ENCODE assay signal across 8 mouse cellular contexts in genomic region chr6:137142796-137143195, GRCm38 (mm10). TPM values are rescaled to one million over a fixed set of nuclear protein-coding genes. Genes with fewer than 3 reads are reported as not detected.
A peak's percentile ranks its signal among the peaks of the same experiment; 100 is the strongest.
DNase-seq lines count a peak whose midpoint lies in the region; ATAC-seq and TF ChIP-seq lines count a peak whose summit lies in the region.

No protein-coding gene starts in this region.

- peak; percentile 66; the same call in 1 of the 2 replicates for ATAC-seq in heart, embryonic 16.5 days (replicated peaks; ENCODE audit: extremely low read depth, insufficient read depth, low FRiP score)
- no peak for ATAC-seq in liver, embryonic 12.5 days
- ATAC-seq in neural tube, embryonic 15.5 days (ENCODE audit: low FRiP score) = 0 out of 2 replicates have a peak, but pooled peaks have one; percentile 51

- peak overlapping the region; percentile 73; the same call in 1 of the 2 replicates for H3K27ac ChIP-seq in kidney, adult 2 months (ENCODE audit: insufficient read depth, low read depth, low read length)
- 0 out of 2 replicates have a peak overlapping the region, but pooled peaks have one; percentile 47 for H3K27ac ChIP-seq in heart, embryonic 16.5 days (ENCODE audit: low read length)
- H3K27ac ChIP-seq in liver, embryonic 12.5 days = peak overlapping the region; percentile 54
- 0 out of 2 replicates have a peak overlapping the region, but pooled peaks have one; percentile 11 for H3K27ac ChIP-seq in neural tube, embryonic 15.5 days (replicated peaks)

- peak overlapping the region; percentile 70 for H3K4me2 ChIP-seq in heart, embryonic 16.5 days (ENCODE audit: low read depth, low read length)
- peak overlapping the region; percentile 49 for H3K4me2 ChIP-seq in liver, embryonic 12.5 days
- peak overlapping the region; percentile 40 for H3K4me2 ChIP-seq in neural tube, embryonic 15.5 days

- TF ChIP-seq CTCF in kidney, adult 2 months (conservative IDR thresholded peaks at IDR 0.05; ENCODE audit: insufficient read depth, insufficient read length, low read depth, low read length) = no peak

- TF ChIP-seq POLR2A in kidney, adult 2 months (IDR thresholded peaks at IDR 0.05; ENCODE audit: low read depth, low read length) = no peak

- H3K27me3 ChIP-seq in kidney, adult 2 months (replicated peaks; ENCODE audit: control insufficient read depth, insufficient read depth, low read length) = no peaks in the 10 kb centered on the region
- no peaks in the 10 kb centered on the region for H3K27me3 ChIP-seq in heart, embryonic 16.5 days (ENCODE audit: control insufficient read depth, insufficient read depth, low read length)
- no peaks in the 10 kb centered on the region for H3K27me3 ChIP-seq in liver, embryonic 12.5 days (replicated peaks)
- no peaks in the 10 kb centered on the region; the same call in 1 of the 2 replicates for H3K27me3 ChIP-seq in neural tube, embryonic 15.5 days (replicated peaks)

- DNase-seq in kidney, adult 2 months = peak; percentile 49
- no peak for DNase-seq in kidney, adult 9 months
- DNase-seq in layer of hippocampus, adult 9-11 months = no peak
- DNase-seq in frontal cortex, postnatal 25 days (ENCODE audit: low spot score in 2 of 2) = no peak
- DNase-seq in layer of hippocampus, adult 18-20 months (ENCODE audit: low spot score in 2 of 2) = no peak

- 0 out of 2 replicates have a peak, but pooled peaks cover 3% of the 10 kb centered on the region for H3K4me1 ChIP-seq in kidney, adult 2 months (ENCODE audit: control insufficient read depth, insufficient read depth, low read length)
- H3K4me1 ChIP-seq in heart, embryonic 16.5 days (ENCODE audit: control insufficient read depth, insufficient read depth, low read length) = peaks cover 20% of the 10 kb centered on the region
- peaks cover 13% of the 10 kb centered on the region; the same call in 1 of the 2 replicates for H3K4me1 ChIP-seq in liver, embryonic 12.5 days
- H3K4me1 ChIP-seq in neural tube, embryonic 15.5 days = peaks cover 9% of the 10 kb centered on the region

- no peaks in the 10 kb centered on the region for H3K36me3 ChIP-seq in kidney, adult 2 months (ENCODE audit: control insufficient read depth, insufficient read depth, low read length)
- no peaks in the 10 kb centered on the region for H3K36me3 ChIP-seq in heart, embryonic 16.5 days (ENCODE audit: control insufficient read depth, insufficient read depth)
- no peaks in the 10 kb centered on the region for H3K36me3 ChIP-seq in liver, embryonic 12.5 days
- no peaks in the 10 kb centered on the region for H3K36me3 ChIP-seq in neural tube, embryonic 15.5 days

- peak overlapping the region; percentile 51 for H3K9ac ChIP-seq in heart, embryonic 16.5 days (ENCODE audit: low read length)
- no peak overlapping the region for H3K9ac ChIP-seq in liver, embryonic 12.5 days
- no peak overlapping the region for H3K9ac ChIP-seq in neural tube, embryonic 15.5 days (replicated peaks)

- H3K9me3 ChIP-seq in heart, embryonic 16.5 days (replicated peaks; ENCODE audit: control insufficient read depth, low read length) = no peaks in the 10 kb centered on the region
- H3K9me3 ChIP-seq in liver, embryonic 12.5 days (replicated peaks) = no peaks in the 10 kb centered on the region
- H3K9me3 ChIP-seq in neural tube, embryonic 15.5 days (replicated peaks) = no peaks in the 10 kb centered on the region

- 2% methylated on average over 11 of the region's 11 CpGs for WGBS in kidney, adult 2 months
- WGBS in heart, embryonic 16.5 days = 0% methylated on average over 9 of the region's 11 CpGs
- WGBS in liver, embryonic 12.5 days (ENCODE audit: insufficient replicate concordance) = 3% methylated on average over 11 of the region's 11 CpGs
- WGBS in neural tube, embryonic 15.5 days = 0% methylated on average over 9 of the region's 11 CpGs

- H3K4me3 ChIP-seq in kidney, adult 2 months (ENCODE audit: insufficient read depth, low read depth, low read length) = no peak overlapping the region
- H3K4me3 ChIP-seq in heart, embryonic 16.5 days (ENCODE audit: low read length) = peak overlapping the region; percentile 40
- peak overlapping the region; percentile 13; the same call in 1 of the 2 replicates for H3K4me3 ChIP-seq in liver, embryonic 12.5 days
- H3K4me3 ChIP-seq in neural tube, embryonic 15.5 days (replicated peaks) = no peak overlapping the region; the same call in 1 of the 2 replicates

RNA-seq across cellular contexts. Expression of gene Rerg, which starts 27.5 kb away (rescaled TPM):
- polyA plus RNA-seq in kidney, adult 2 months (2012; rRNA removed) = 6.0 and 6.9 TPM in 2 replicates
- polyA plus RNA-seq in heart, embryonic 16.5 days (2015; fragmentation: Nextera tagmentation; extraction: Ambion mirVana) = 4.9 and 5.5 TPM in 2 replicates
- 2.8 and 3.0 TPM in 2 replicates for polyA plus RNA-seq in liver, embryonic 12.5 days (2016; fragmentation: Nextera tagmentation; extraction: Ambion mirVana)
- polyA plus RNA-seq in neural tube, embryonic 15.5 days (2015; fragmentation: Nextera tagmentation; extraction: Ambion mirVana) = 10.6 and 11.1 TPM in 2 replicates
- 10 to 100 TPM; 34.2 to 37.1 TPM for total RNA-seq in layer of hippocampus, adult 18-20 months (2021)

Comparison
In these comparisons a context has a peak if more than half of its experiments do, and no peak if none do; other contexts are left out.
1. H3K27ac ChIP-seq: peak in every context shown above with its lines; median percentile 73 in kidney, adult 2 months; 54 in liver, embryonic 12.5 days; 47 in heart, embryonic 16.5 days; 11 in neural tube, embryonic 15.5 days.
2. H3K4me3 ChIP-seq: peak in heart, embryonic 16.5 days (single experiment) and liver, embryonic 12.5 days (single experiment); none in kidney, adult 2 months (single experiment) and neural tube, embryonic 15.5 days (single experiment).
3. Peak in every context shown above with its lines, with median percentiles within 50 percentile points of each other: H3K4me2 ChIP-seq.